Comparison of ENCODE assay signal across 8 mouse cellular contexts in genomic region chr4:132757633-132758351, GRCm38 (mm10). TPM values are rescaled to one million over a fixed set of nuclear protein-coding genes. Genes with fewer than 3 reads are reported as not detected.
DNase-seq lines count a peak whose midpoint lies in the region; ATAC-seq and TF ChIP-seq lines count a peak whose summit lies in the region.

No protein-coding gene starts in this region.

- peak overlapping the region; percentile 87 for H3K4me2 ChIP-seq in heart, embryonic 12.5 days
- peak overlapping the region; percentile 70; the same call in 1 of the 2 replicates for H3K4me2 ChIP-seq in limb, embryonic 11.5 days (ENCODE audit: low read depth, severe bottlenecking)
- H3K4me2 ChIP-seq in limb, embryonic 14.5 days (replicated peaks; ENCODE audit: low read depth, low read length, severe bottlenecking), result peak overlapping the region; percentile 79; the same call in 1 of the 2 replicates

- no peak for DNase-seq in heart, postnatal 10 days
- no peak for DNase-seq in limb, embryonic 11.5 days (ENCODE audit: low spot score)
- no peak for DNase-seq in limb, embryonic 10.5 days (ENCODE audit: low spot score)
- peak; percentile 57 for DNase-seq in CD4-positive helper T cell, adult 2 months (ENCODE audit: low read depth, low spot score)
- DNase-seq in limb, embryonic 14.5 days (ENCODE audit: low spot score), result no peak
- DNase-seq in layer of hippocampus, adult 8-10 months (ENCODE audit: low spot score in 2 of 2), result no peak

- intact Hi-C loops in heart, postnatal 10 days (cut with DNase I), result no loop called here

- H3K27ac ChIP-seq in heart, embryonic 12.5 days (ENCODE audit: poor library complexity, severe bottlenecking), result no peak overlapping the region
- no peak overlapping the region for H3K27ac ChIP-seq in limb, embryonic 11.5 days (replicated peaks; ENCODE audit: low read depth, low read length)
- no peak overlapping the region for H3K27ac ChIP-seq in limb, embryonic 10.5 days
- no peak overlapping the region for H3K27ac ChIP-seq in limb, embryonic 14.5 days (replicated peaks; ENCODE audit: low read depth, low read length)

- H3K4me3 ChIP-seq in heart, embryonic 12.5 days, result no peak overlapping the region
- H3K4me3 ChIP-seq in limb, embryonic 11.5 days (ENCODE audit: low read depth, low read length), result no peak overlapping the region
- H3K4me3 ChIP-seq in limb, embryonic 10.5 days, result no peak overlapping the region
- H3K4me3 ChIP-seq in limb, embryonic 14.5 days (replicated peaks; ENCODE audit: low read length), result no peak overlapping the region

- peaks cover 9% of the 10 kb centered on the region for H3K27me3 ChIP-seq in heart, embryonic 12.5 days (replicated peaks)
- 0 out of 2 replicates have a peak, but pooled peaks cover 2% of the 10 kb centered on the region for H3K27me3 ChIP-seq in limb, embryonic 11.5 days (ENCODE audit: control insufficient read depth, insufficient read depth, low read length)
- H3K27me3 ChIP-seq in limb, embryonic 10.5 days (ENCODE audit: low read depth, poor library complexity, severe bottlenecking), result peaks cover 24% of the 10 kb centered on the region
- H3K27me3 ChIP-seq in limb, embryonic 14.5 days (ENCODE audit: control insufficient read depth, insufficient read depth, low read length), result no peaks in the 10 kb centered on the region

- no peak for ATAC-seq in heart, embryonic 12.5 days (ENCODE audit: insufficient number of reproducible peaks, low FRiP score)
- no peak for ATAC-seq in limb, embryonic 11.5 days (ENCODE audit: insufficient number of reproducible peaks, low FRiP score, low TSS enrichment, low read depth)
- no peak for ATAC-seq in limb, embryonic 14.5 days (ENCODE audit: low FRiP score, low read depth)
- no peak for ATAC-seq in granulocyte monocyte progenitor cell, adult 5-6 weeks (replicated peaks; ENCODE audit: poor library complexity, severe bottlenecking)

- no peaks in the 10 kb centered on the region for H3K36me3 ChIP-seq in heart, embryonic 12.5 days
- no peaks in the 10 kb centered on the region for H3K36me3 ChIP-seq in limb, embryonic 11.5 days (ENCODE audit: control insufficient read depth, insufficient read depth, low read length)
- H3K36me3 ChIP-seq in limb, embryonic 10.5 days, result no peaks in the 10 kb centered on the region
- H3K36me3 ChIP-seq in limb, embryonic 14.5 days (ENCODE audit: control insufficient read depth, insufficient read depth, low read length), result no peaks in the 10 kb centered on the region

- H3K4me1 ChIP-seq in heart, embryonic 12.5 days (replicated peaks), result peaks cover 4% of the 10 kb centered on the region; the same call in 1 of the 2 replicates
- H3K4me1 ChIP-seq in limb, embryonic 11.5 days (ENCODE audit: control insufficient read depth, insufficient read depth, low read length), result no peaks in the 10 kb centered on the region
- H3K4me1 ChIP-seq in limb, embryonic 10.5 days, result peaks cover 9% of the 10 kb centered on the region
- peaks cover 4% of the 10 kb centered on the region; the same call in 1 of the 2 replicates for H3K4me1 ChIP-seq in limb, embryonic 14.5 days (ENCODE audit: control insufficient read depth, insufficient read depth, low read length)

- no peak for TF ChIP-seq POLR2A in limb, embryonic 14.5 days (IDR thresholded peaks at IDR 0.05; ENCODE audit: borderline replicate concordance, extremely low read depth, insufficient read depth, insufficient read length)

- H3K9ac ChIP-seq in heart, embryonic 12.5 days, result no peak overlapping the region
- H3K9ac ChIP-seq in limb, embryonic 11.5 days (ENCODE audit: low read length), result no peak overlapping the region
- no peak overlapping the region for H3K9ac ChIP-seq in limb, embryonic 14.5 days (ENCODE audit: low read depth, low read length, severe bottlenecking)

- H3K9me3 ChIP-seq in heart, embryonic 12.5 days (replicated peaks), result no peaks in the 10 kb centered on the region
- no peaks in the 10 kb centered on the region for H3K9me3 ChIP-seq in limb, embryonic 11.5 days (ENCODE audit: control insufficient read depth, low read length)
- no peaks in the 10 kb centered on the region for H3K9me3 ChIP-seq in limb, embryonic 10.5 days (replicated peaks)
- H3K9me3 ChIP-seq in limb, embryonic 14.5 days (ENCODE audit: control insufficient read depth, low read length), result no peaks in the 10 kb centered on the region

- 69% methylated on average over 7 of the region's 7 CpGs for WGBS in heart, embryonic 12.5 days
- 84% methylated on average over 7 of the region's 7 CpGs for WGBS in limb, embryonic 11.5 days
- 88% methylated on average over 7 of the region's 7 CpGs for WGBS in limb, embryonic 10.5 days
- 82% methylated on average over 7 of the region's 7 CpGs for WGBS in limb, embryonic 14.5 days

RNA-seq across cellular contexts. Expression of gene Smpdl3b, which starts 0.7 kb away (rescaled TPM):
- 6.5 and 6.9 TPM in 2 replicates for polyA plus RNA-seq in heart, embryonic 12.5 days (2016; fragmentation: Nextera tagmentation; extraction: Ambion mirVana)
- 1 to 10 TPM; 1.2 TPM for total RNA-seq in heart, postnatal 10 days (2021)
- polyA plus RNA-seq in limb, embryonic 11.5 days (2014; fragmentation: Nextera tagmentation; extraction: Ambion mirVana), result 4.3 and 4.6 TPM in 2 replicates
- 4.6 and 6.1 TPM in 2 replicates for polyA plus RNA-seq in limb, embryonic 10.5 days (2016; fragmentation: Nextera tagmentation; extraction: Ambion mirVana)
- 8.0 and 9.0 TPM in 2 replicates for polyA plus RNA-seq in limb, embryonic 14.5 days (2012; rRNA removed)
- 6.3 and 7.1 TPM in 2 replicates for polyA plus RNA-seq in limb, embryonic 14.5 days (2014; fragmentation: Nextera tagmentation; extraction: Ambion mirVana)
- total RNA-seq in granulocyte monocyte progenitor cell, adult 5-6 weeks (2014; fragmentation: Nextera tagmentation), result 0.47 TPM in 1 of 2 replicates, not detected in the other
- total RNA-seq in granulocyte monocyte progenitor cell, adult 5-6 weeks (2017), result 1.7 TPM in 1 of 2 replicates, not detected in the other
- 1 to 10 TPM; 3.4 to 4.6 (median 4.0) TPM for total RNA-seq in layer of hippocampus, adult 8-10 months (2022)

RNA-seq across cellular contexts. Expression of gene Rpa2, which starts 10.3 kb away (rescaled TPM):
- polyA plus RNA-seq in heart, embryonic 12.5 days (2016; fragmentation: Nextera tagmentation; extraction: Ambion mirVana), result 85.0 and 87.4 TPM in 2 replicates
- 10 to 100 TPM; 17.3 to 20.4 TPM for total RNA-seq in heart, postnatal 10 days (2021)
- 182 and 183 TPM in 2 replicates for polyA plus RNA-seq in limb, embryonic 11.5 days (2014; fragmentation: Nextera tagmentation; extraction: Ambion mirVana)
- polyA plus RNA-seq in limb, embryonic 10.5 days (2016; fragmentation: Nextera tagmentation; extraction: Ambion mirVana), result 188 and 199 TPM in 2 replicates
- 74.5 and 76.4 TPM in 2 replicates for polyA plus RNA-seq in limb, embryonic 14.5 days (2012; rRNA removed)
- polyA plus RNA-seq in limb, embryonic 14.5 days (2014; fragmentation: Nextera tagmentation; extraction: Ambion mirVana), result 104 and 114 TPM in 2 replicates
- total RNA-seq in granulocyte monocyte progenitor cell, adult 5-6 weeks (2014; fragmentation: Nextera tagmentation), result 87.0 and 114 TPM in 2 replicates
- total RNA-seq in granulocyte monocyte progenitor cell, adult 5-6 weeks (2017), result 66.8 and 69.9 TPM in 2 replicates
- 10 to 100 TPM; 13.3 to 15.7 (median 15.1) TPM for total RNA-seq in layer of hippocampus, adult 8-10 months (2022)

RNA-seq across cellular contexts. Expression of gene Xkr8, which starts 25.4 kb away (rescaled TPM):
- 5.2 and 5.5 TPM in 2 replicates for polyA plus RNA-seq in heart, embryonic 12.5 days (2016; fragmentation: Nextera tagmentation; extraction: Ambion mirVana)
- total RNA-seq in heart, postnatal 10 days (2021), result 1 to 10 TPM; 2.1 to 4.0 TPM
- polyA plus RNA-seq in limb, embryonic 11.5 days (2014; fragmentation: Nextera tagmentation; extraction: Ambion mirVana), result 4.2 and 7.6 TPM in 2 replicates
- 5.8 and 8.4 TPM in 2 replicates for polyA plus RNA-seq in limb, embryonic 10.5 days (2016; fragmentation: Nextera tagmentation; extraction: Ambion mirVana)
- polyA plus RNA-seq in limb, embryonic 14.5 days (2012; rRNA removed), result 8.0 and 10.2 TPM in 2 replicates
- polyA plus RNA-seq in limb, embryonic 14.5 days (2014; fragmentation: Nextera tagmentation; extraction: Ambion mirVana), result 7.3 and 9.9 TPM in 2 replicates
- total RNA-seq in granulocyte monocyte progenitor cell, adult 5-6 weeks (2014; fragmentation: Nextera tagmentation), result 2.9 and 4.4 TPM in 2 replicates
- total RNA-seq in granulocyte monocyte progenitor cell, adult 5-6 weeks (2017), result 5.1 and 15.0 TPM in 2 replicates
- 1 to 10 TPM; 2.9 to 4.5 (median 3.6) TPM for total RNA-seq in layer of hippocampus, adult 8-10 months (2022)

RNA-seq across cellular contexts. Expression of gene Themis2, which starts 38.4 kb away (rescaled TPM):
- 0.50 TPM in 2 replicates for polyA plus RNA-seq in heart, embryonic 12.5 days (2016; fragmentation: Nextera tagmentation; extraction: Ambion mirVana)
- total RNA-seq in heart, postnatal 10 days (2021), result 1 to 10 TPM; 2.6 to 3.3 TPM
- polyA plus RNA-seq in limb, embryonic 11.5 days (2014; fragmentation: Nextera tagmentation; extraction: Ambion mirVana), result 0.45 and 0.57 TPM in 2 replicates
- polyA plus RNA-seq in limb, embryonic 10.5 days (2016; fragmentation: Nextera tagmentation; extraction: Ambion mirVana), result 0.36 and 0.53 TPM in 2 replicates
- 2.0 and 2.1 TPM in 2 replicates for polyA plus RNA-seq in limb, embryonic 14.5 days (2012; rRNA removed)
- 1.9 and 2.4 TPM in 2 replicates for polyA plus RNA-seq in limb, embryonic 14.5 days (2014; fragmentation: Nextera tagmentation; extraction: Ambion mirVana)
- 43.6 and 56.7 TPM in 2 replicates for total RNA-seq in granulocyte monocyte progenitor cell, adult 5-6 weeks (2014; fragmentation: Nextera tagmentation)
- 18.4 and 18.7 TPM in 2 replicates for total RNA-seq in granulocyte monocyte progenitor cell, adult 5-6 weeks (2017)
- 1 to 10 TPM in 2 of 4 experiments, under 1 TPM in 2; 0.62 to 3.9 (median 1.6) TPM for total RNA-seq in layer of hippocampus, adult 8-10 months (2022)
